Mouse (Mus musculus) heart, postnatal 25 days (tissue): ENCODE data around the gene Rnf34. TPM values are rescaled to one million over a fixed set of nuclear protein-coding genes. Genes with fewer than 3 reads are reported as not detected.

Experiments used
- total RNA-seq, 2 experiments: library from RNA; stranded (reverse); gene quantifications; 2 replicates each; pipeline ENCODE4 v1.2.3; 2021

Gene Rnf34
- total RNA-seq, 2 experiments from 2014 or later: 24.0 to 28.2 TPM

Other genes starting within 250 kb of the Rnf34 start
- 10 to 100 TPM; 67.4 to 68.3 TPM for gene Ift81, start 235.5 kb upstream of the Rnf34 start, total RNA-seq
- gene P2rx7, start 206.1 kb upstream of the Rnf34 start, total RNA-seq: 1 to 10 TPM; 3.2 to 3.9 TPM
- 10 to 100 TPM; 14.3 to 15.5 TPM for gene P2rx4, start 142.5 kb upstream of the Rnf34 start, total RNA-seq
- gene Camkk2, start 70.6 kb upstream of the Rnf34 start, total RNA-seq: 10 to 100 TPM; 11.0 to 11.4 TPM
- gene Anapc5, start 28.7 kb upstream of the Rnf34 start, total RNA-seq: 100 to 1,000 TPM; 161 to 165 TPM
- gene Kdm2b, start 139.8 kb downstream of the Rnf34 start, total RNA-seq: 10 to 100 TPM; 15.4 to 16.8 TPM
- 10 to 100 TPM; 15.1 to 16.1 TPM for gene Orai1, start 165.0 kb downstream of the Rnf34 start, total RNA-seq
- not detected for gene Morn3, start 197.0 kb downstream of the Rnf34 start, total RNA-seq
- gene Tmem120b, start 218.4 kb downstream of the Rnf34 start, total RNA-seq: 10 to 100 TPM in 1 of 2 experiments, 1 to 10 TPM in 1; 8.6 to 10.6 TPM